Mouse (Mus musculus): Measurements from ENCODE around the gene Arl13a. TPM values are rescaled to one million over a fixed set of nuclear protein-coding genes. Genes with fewer than 3 reads are reported as not detected.
"Not testable (repeated sequence)": the region's sequence is repeated elsewhere in the genome, so short reads cannot be mapped to it uniquely, and the experiment has no call there.

Arl13a gene
- not detected in 2 replicates for polyA plus RNA-seq (2014; fragmentation: Nextera tagmentation; extraction: Ambion mirVana)

DNA sequence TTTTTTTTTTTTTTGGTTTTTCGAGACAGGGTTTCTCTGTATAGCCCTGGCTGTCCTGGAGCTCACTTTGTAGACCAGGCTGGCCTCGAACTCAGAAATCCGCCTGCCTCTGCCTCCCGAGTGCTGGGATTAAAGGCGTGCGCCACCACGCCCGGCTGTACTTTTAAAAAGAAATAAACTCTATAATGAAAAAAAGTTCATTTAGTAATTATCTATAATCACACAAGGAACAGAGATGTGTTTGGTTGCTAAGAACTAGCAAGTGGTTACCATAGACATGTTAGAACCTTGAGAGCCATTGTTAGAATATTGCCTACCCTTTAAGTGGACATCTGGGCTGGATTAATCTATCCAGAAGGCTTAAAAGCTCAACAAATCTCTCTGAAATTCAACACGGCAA is at the start of gene Arl13a:
Arl13a (plus strand) TSS at position 301 of the 400 bp plus-strand sequence.
- not testable (repeated sequence) for H3K4me1 ChIP-seq (ENCODE audit: control insufficient read depth, insufficient read depth, low read length); H3K9ac ChIP-seq (ENCODE audit: low read depth, low read length); ATAC-seq (ENCODE audit: low FRiP score, low TSS enrichment); H3K4me2 ChIP-seq (replicated peaks; ENCODE audit: low read depth, low read length); H3K27me3 ChIP-seq (ENCODE audit: control insufficient read depth, insufficient read depth, low read length); H3K36me3 ChIP-seq (ENCODE audit: control insufficient read depth, insufficient read depth, low read length); H3K27ac ChIP-seq (ENCODE audit: low read depth, low read length); H3K9me3 ChIP-seq (ENCODE audit: control insufficient read depth, low read length); H3K4me3 ChIP-seq (ENCODE audit: low read length)
- 95% methylated on average over 8 of the region's 9 CpGs for WGBS

DNA sequence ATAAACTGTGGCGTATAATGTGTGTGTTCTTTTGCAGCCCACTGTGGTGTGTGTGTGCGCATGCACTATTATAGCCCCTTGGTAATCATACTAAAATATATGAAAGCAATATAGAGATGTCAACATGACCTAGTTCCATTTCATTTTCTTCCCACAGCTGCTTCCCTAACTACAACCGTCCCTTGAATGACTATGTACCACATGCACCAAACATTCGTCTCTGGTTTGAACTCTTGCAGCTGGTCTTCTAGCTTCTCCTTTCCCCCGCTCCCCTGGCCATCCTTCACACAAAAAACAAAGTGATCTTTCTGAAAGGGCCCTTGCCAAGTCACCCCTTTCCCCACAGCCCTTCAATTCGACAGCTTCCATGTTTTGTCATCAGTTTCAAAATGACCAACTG is 47.3 kb upstream of the Arl13a start:
- no peak overlapping the region for H3K27ac ChIP-seq (ENCODE audit: low read depth, low read length)
- H3K4me2 ChIP-seq (replicated peaks; ENCODE audit: low read depth, low read length): no peak overlapping the region
- H3K4me1 ChIP-seq (ENCODE audit: control insufficient read depth, insufficient read depth, low read length): no peaks in the 10 kb centered on the region
- WGBS: 90% methylated on average over 6 of the region's 6 CpGs
- no peaks in the 10 kb centered on the region for H3K36me3 ChIP-seq (ENCODE audit: control insufficient read depth, insufficient read depth, low read length)
- H3K27me3 ChIP-seq (ENCODE audit: control insufficient read depth, insufficient read depth, low read length): no peaks in the 10 kb centered on the region
- no peaks in the 10 kb centered on the region for H3K9me3 ChIP-seq (ENCODE audit: control insufficient read depth, low read length)
- no peak overlapping the region for H3K9ac ChIP-seq (ENCODE audit: low read depth, low read length)
- no peak for ATAC-seq (ENCODE audit: low FRiP score, low TSS enrichment)
- H3K4me3 ChIP-seq (ENCODE audit: low read length): no peak overlapping the region

DNA sequence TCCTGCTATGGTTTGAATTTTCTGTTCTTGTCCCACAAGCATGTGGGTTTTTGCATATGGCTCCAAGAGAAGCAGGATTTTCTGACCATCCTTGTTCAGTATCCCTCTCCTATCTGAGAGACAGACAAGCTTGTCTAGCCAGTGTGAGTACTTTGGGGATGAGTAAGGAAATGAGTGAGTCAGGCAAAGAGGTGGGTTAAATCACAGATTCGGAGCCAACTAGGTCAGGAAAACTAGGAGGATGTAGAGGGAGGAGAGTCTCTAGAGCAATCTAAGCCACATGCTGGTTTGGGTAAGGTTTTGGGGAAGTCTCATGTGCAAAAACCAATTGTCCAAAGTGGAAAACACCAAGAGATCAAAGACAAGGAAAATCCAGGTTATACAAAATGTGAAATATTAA is 45.8 kb upstream of the Arl13a start:
- Histone ChIP-seq H3K9me3 (ENCODE audit: control insufficient read depth, low read length) (no peaks in the 10 kb centered on the region), H3K36me3 (ENCODE audit: control insufficient read depth, insufficient read depth, low read length) (no peaks in the 10 kb centered on the region), H3K9ac (ENCODE audit: low read depth, low read length) (no peak overlapping the region), H3K27me3 (ENCODE audit: control insufficient read depth, insufficient read depth, low read length) (no peaks in the 10 kb centered on the region), H3K4me1 (ENCODE audit: control insufficient read depth, insufficient read depth, low read length) (no peaks in the 10 kb centered on the region), H3K4me3 (ENCODE audit: low read length) (no peak overlapping the region), H3K27ac (ENCODE audit: low read depth, low read length) (no peak overlapping the region), H3K4me2 (replicated peaks; ENCODE audit: low read depth, low read length) (no peak overlapping the region)
- no peak for ATAC-seq (ENCODE audit: low FRiP score, low TSS enrichment)
- 78% methylated on average over 1 of the region's 1 CpGs for WGBS

DNA sequence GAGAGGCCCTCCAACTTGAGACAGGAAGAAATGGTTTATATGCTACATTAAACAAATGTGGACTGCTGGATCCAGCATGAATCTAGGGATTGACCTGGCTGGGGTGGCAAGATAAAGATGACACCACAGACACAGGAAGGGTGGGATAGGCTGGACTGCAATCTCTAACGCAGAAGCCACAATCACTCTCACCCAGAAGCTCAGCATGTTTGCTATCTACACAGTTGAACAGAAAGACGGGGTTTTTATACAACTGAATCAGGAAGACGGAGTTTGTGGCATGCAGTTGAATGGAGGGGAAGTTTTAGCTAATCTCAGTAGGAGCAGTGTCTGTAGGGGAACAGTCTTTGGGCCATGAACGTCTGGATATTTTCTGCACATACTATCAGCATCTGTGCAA is 45.3 kb upstream of the Arl13a start:
- H3K4me1 ChIP-seq (ENCODE audit: control insufficient read depth, insufficient read depth, low read length): no peaks in the 10 kb centered on the region
- no peaks in the 10 kb centered on the region for H3K27me3 ChIP-seq (ENCODE audit: control insufficient read depth, insufficient read depth, low read length)
- H3K4me2 ChIP-seq (replicated peaks; ENCODE audit: low read depth, low read length): no peak overlapping the region
- no peaks in the 10 kb centered on the region for H3K36me3 ChIP-seq (ENCODE audit: control insufficient read depth, insufficient read depth, low read length)
- no peak overlapping the region for H3K27ac ChIP-seq (ENCODE audit: low read depth, low read length)
- no peaks in the 10 kb centered on the region for H3K9me3 ChIP-seq (ENCODE audit: control insufficient read depth, low read length)
- no peak overlapping the region for H3K9ac ChIP-seq (ENCODE audit: low read depth, low read length)
- H3K4me3 ChIP-seq (ENCODE audit: low read length): no peak overlapping the region
- no peak for ATAC-seq (ENCODE audit: low FRiP score, low TSS enrichment)
- 89% methylated on average over 4 of the region's 4 CpGs for WGBS

DNA sequence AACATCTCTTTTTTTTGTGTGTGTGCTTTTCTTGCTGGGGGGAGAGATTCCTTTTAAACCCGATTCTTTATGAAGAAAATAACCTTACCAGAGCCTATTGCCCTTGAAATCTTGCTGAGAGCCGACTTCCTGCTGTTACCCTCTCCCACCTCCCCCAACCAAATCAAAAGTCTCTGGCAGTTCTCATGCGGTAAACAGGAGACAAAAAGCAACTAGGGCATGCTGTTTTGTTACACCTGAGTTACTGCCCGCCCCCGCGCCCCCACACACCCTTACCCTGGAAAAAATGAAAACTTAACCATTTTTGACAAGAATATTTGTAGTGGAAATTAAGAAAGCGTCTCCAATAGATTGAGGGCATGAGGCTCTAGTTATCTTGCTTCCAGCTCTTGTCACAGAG is 29.1 kb upstream of the Arl13a start:
- no peak overlapping the region for H3K4me2 ChIP-seq (replicated peaks; ENCODE audit: low read depth, low read length)
- no peak overlapping the region for H3K9ac ChIP-seq (ENCODE audit: low read depth, low read length)
- H3K27ac ChIP-seq (ENCODE audit: low read depth, low read length): no peak overlapping the region
- no peaks in the 10 kb centered on the region for H3K9me3 ChIP-seq (ENCODE audit: control insufficient read depth, low read length)
- no peaks in the 10 kb centered on the region for H3K36me3 ChIP-seq (ENCODE audit: control insufficient read depth, insufficient read depth, low read length)
- ATAC-seq (ENCODE audit: low FRiP score, low TSS enrichment): no peak
- no peak overlapping the region for H3K4me3 ChIP-seq (ENCODE audit: low read length)
- H3K27me3 ChIP-seq (ENCODE audit: control insufficient read depth, insufficient read depth, low read length): 0 out of 2 replicates have a peak, but pooled peaks cover 3% of the 10 kb centered on the region
- no peaks in the 10 kb centered on the region for H3K4me1 ChIP-seq (ENCODE audit: control insufficient read depth, insufficient read depth, low read length)
- 44% methylated on average over 7 of the region's 7 CpGs for WGBS

DNA sequence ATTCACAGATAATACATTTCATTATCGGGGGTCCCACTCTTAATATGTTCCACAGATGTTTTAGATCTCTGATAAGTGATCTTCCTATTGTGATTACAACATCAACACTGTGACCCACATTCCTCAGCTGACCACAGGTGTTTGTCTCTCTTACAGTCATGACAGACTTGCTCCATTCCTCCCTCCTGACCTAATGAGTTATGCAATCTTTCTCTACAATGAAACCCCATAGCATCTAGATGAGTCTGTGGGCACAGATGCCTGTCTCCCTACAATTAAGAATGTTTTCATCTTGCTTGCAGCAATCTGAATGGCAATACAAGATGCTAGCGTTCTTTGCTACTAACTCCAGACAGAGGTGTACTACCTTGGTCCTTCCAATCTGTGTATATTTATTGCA is 26.9 kb upstream of the Arl13a start:
- no peak overlapping the region for H3K4me3 ChIP-seq (ENCODE audit: low read length)
- H3K4me1 ChIP-seq (ENCODE audit: control insufficient read depth, insufficient read depth, low read length): no peaks in the 10 kb centered on the region
- H3K27ac ChIP-seq (ENCODE audit: low read depth, low read length): no peak overlapping the region
- 0 out of 2 replicates have a peak, but pooled peaks cover 3% of the 10 kb centered on the region for H3K27me3 ChIP-seq (ENCODE audit: control insufficient read depth, insufficient read depth, low read length)
- H3K9ac ChIP-seq (ENCODE audit: low read depth, low read length): no peak overlapping the region
- ATAC-seq (ENCODE audit: low FRiP score, low TSS enrichment): no peak
- WGBS: 83% methylated on average over 2 of the region's 2 CpGs
- no peak overlapping the region for H3K4me2 ChIP-seq (replicated peaks; ENCODE audit: low read depth, low read length)
- no peaks in the 10 kb centered on the region for H3K9me3 ChIP-seq (ENCODE audit: control insufficient read depth, low read length)
- no peaks in the 10 kb centered on the region for H3K36me3 ChIP-seq (ENCODE audit: control insufficient read depth, insufficient read depth, low read length)

DNA sequence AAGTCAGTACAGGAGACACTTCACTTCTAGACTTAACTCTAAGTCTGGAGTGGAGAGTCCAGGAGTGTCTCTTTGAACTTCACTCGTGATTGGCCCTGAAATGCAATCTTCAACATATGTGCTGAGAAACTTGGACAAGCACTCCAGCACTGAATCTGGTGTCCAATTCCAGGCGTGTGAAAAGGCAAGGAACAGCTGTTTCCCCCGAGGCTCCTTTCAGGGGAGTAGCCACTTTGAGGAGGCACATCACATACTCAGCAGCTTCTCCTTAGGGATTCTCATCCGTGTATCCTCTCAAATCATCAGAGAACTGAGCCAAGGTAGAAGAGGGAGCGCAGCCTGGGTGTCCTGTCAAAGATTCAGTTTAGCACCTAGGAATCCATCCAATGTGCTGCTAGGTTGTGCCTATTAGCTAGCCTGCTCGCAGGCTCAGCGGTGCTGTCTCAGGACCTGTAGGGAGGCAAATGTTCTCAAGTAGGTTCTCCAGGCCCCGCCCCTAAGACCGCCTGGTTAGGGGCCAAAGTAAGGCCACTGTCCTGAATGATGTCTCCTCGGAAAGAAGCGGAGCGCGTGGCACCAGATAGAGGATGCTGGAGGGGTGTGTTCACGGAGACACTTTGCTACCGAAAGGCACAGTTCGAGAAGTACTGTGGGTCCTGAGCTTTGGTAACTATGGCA is 25.1 kb upstream of the Arl13a start, which contains the start of gene Xkrx:
Xkrx (minus strand) TSS at position 34 of the 678 bp plus-strand sequence.
- Histone ChIP-seq H3K27ac (ENCODE audit: low read depth, low read length) (no peak within 1 kb of the TSS), H3K9ac (ENCODE audit: low read depth, low read length) (no peak within 1 kb of the TSS), H3K4me1 (ENCODE audit: control insufficient read depth, insufficient read depth, low read length) (no peaks in the 10 kb centered on the region), H3K4me3 (ENCODE audit: low read length) (peak within 1 kb of the TSS; percentile 20), H3K4me2 (replicated peaks; ENCODE audit: low read depth, low read length) (peak within 1 kb of the TSS; percentile 39), H3K27me3 (ENCODE audit: control insufficient read depth, insufficient read depth, low read length) (0 out of 2 replicates have a peak, but pooled peaks cover 3% of the 10 kb centered on the region), H3K9me3 (ENCODE audit: control insufficient read depth, low read length) (no peaks in the 10 kb centered on the region), H3K36me3 (ENCODE audit: control insufficient read depth, insufficient read depth, low read length) (no peaks in the 10 kb centered on the region)
- peak; percentile 64; the same call in 1 of the 2 replicates for ATAC-seq (ENCODE audit: low FRiP score, low TSS enrichment)
- WGBS: 33% methylated on average over 16 of the region's 16 CpGs

DNA sequence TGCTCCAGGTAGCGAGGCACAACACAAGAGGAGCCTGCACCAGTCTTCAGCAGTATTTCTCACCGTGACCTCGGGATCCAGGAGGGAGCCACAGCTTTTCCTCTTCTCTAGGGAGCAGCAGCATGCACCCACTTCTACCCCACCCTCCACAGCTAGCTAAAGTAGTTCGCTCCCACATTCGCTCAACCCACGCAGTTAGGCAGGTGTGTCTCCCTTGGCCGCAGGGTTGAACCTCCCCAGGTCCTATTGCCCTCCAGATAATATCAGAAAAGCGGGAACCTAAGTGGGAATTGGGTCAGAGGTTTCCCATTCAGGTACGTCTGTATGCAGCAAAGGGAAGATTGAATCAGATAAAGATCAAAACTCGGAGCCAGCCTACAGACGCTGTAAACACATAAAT is 24.5 kb upstream of the Arl13a start:
- Histone ChIP-seq H3K4me1 (ENCODE audit: control insufficient read depth, insufficient read depth, low read length) (no peaks in the 10 kb centered on the region), H3K27ac (ENCODE audit: low read depth, low read length) (no peak overlapping the region), H3K36me3 (ENCODE audit: control insufficient read depth, insufficient read depth, low read length) (no peaks in the 10 kb centered on the region), H3K4me2 (replicated peaks; ENCODE audit: low read depth, low read length) (peak overlapping the region; percentile 39), H3K9ac (ENCODE audit: low read depth, low read length) (no peak overlapping the region), H3K9me3 (ENCODE audit: control insufficient read depth, low read length) (no peaks in the 10 kb centered on the region), H3K4me3 (ENCODE audit: low read length) (peak overlapping the region; percentile 20), H3K27me3 (ENCODE audit: control insufficient read depth, insufficient read depth, low read length) (0 out of 2 replicates have a peak, but pooled peaks cover 3% of the 10 kb centered on the region)
- no peak for ATAC-seq (ENCODE audit: low FRiP score, low TSS enrichment)
- WGBS: 30% methylated on average over 11 of the region's 11 CpGs

DNA sequence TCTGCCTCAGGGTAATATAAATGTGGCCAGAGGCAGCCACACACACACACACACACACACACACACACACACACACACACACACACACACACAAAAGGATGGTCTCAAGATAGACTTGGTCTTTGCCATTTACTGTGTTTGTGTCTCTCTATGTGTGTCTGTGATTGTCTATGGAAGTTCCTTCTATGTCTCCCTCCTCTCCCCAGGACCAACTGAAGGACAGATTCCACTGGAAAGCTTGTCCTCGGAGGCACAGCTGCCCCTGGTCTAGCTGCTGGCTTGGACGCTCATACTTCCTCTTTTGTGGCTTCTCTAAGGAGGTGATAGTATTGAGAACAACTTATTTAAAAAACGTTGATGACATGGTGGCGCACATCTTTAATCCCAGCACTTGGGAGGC is 23.8 kb upstream of the Arl13a start:
- Histone ChIP-seq H3K4me3 (ENCODE audit: low read length) (no peak overlapping the region), H3K4me1 (ENCODE audit: control insufficient read depth, insufficient read depth, low read length) (no peaks in the 10 kb centered on the region), H3K9ac (ENCODE audit: low read depth, low read length) (no peak overlapping the region), H3K27ac (ENCODE audit: low read depth, low read length) (no peak overlapping the region), H3K27me3 (ENCODE audit: control insufficient read depth, insufficient read depth, low read length) (0 out of 2 replicates have a peak, but pooled peaks cover 3% of the 10 kb centered on the region), H3K36me3 (ENCODE audit: control insufficient read depth, insufficient read depth, low read length) (no peaks in the 10 kb centered on the region), H3K4me2 (replicated peaks; ENCODE audit: low read depth, low read length) (no peak overlapping the region), H3K9me3 (ENCODE audit: control insufficient read depth, low read length) (no peaks in the 10 kb centered on the region)
- 62% methylated on average over 4 of the region's 4 CpGs for WGBS
- no peak for ATAC-seq (ENCODE audit: low FRiP score, low TSS enrichment)

Data from kidney, embryonic 14.5 days (tissue).